Mouse (Mus musculus) mammary gland, adult 2 months (tissue): ENCODE results near the gene Fbxo42. TPM values are rescaled to one million over a fixed set of nuclear protein-coding genes. Genes with fewer than 3 reads are reported as not detected.

Experiments used
- polyA plus RNA-seq: library from polyadenylated mRNA; depleted of rRNA; stranded (reverse); fragments of >200 nt; gene quantifications from 2 replicates; pipeline ENCODE4 v1.2.3, GENCODE M21; 2012; ENCODE audit warnings: low replicate concordance; rRNA removed

Gene Fbxo42
- polyA plus RNA-seq: 14.7 and 18.9 TPM in 2 replicates

GRCm38 (mm10) chr4:141147112-141148008, at the start of gene Fbxo42:
TSS of gene Fbxo42 (plus strand) at chr4:141147913.

GRCm38 (mm10) chr4:141139116-141139970, 8.4 kb upstream of the Fbxo42 start, which contains the start of gene Szrd1:
TSS of gene Szrd1 (minus strand) at chr4:141139775.

GRCm38 (mm10) chr4:141213770-141214336, 66.1 kb downstream of the Fbxo42 start, which contains the start of gene Rsg1:
TSS of gene Rsg1 (plus strand) at chr4:141213956.

GRCm38 (mm10) chr4:141239388-141240125, 91.8 kb downstream of the Fbxo42 start, which contains the start of gene Arhgef19:
TSS of gene Arhgef19 (plus strand) at chr4:141239499.

Other genes starting within 250 kb of the Fbxo42 start
- 18.7 and 47.7 TPM in 2 replicates for gene Padi2, start 241.6 kb upstream of the Fbxo42 start, polyA plus RNA-seq
- 271 and 433 TPM in 2 replicates for gene Sdhb, start 186.7 kb upstream of the Fbxo42 start, polyA plus RNA-seq
- gene Atp13a2, start 161.0 kb upstream of the Fbxo42 start, polyA plus RNA-seq: 138 and 272 TPM in 2 replicates
- 169 and 198 TPM in 2 replicates for gene Mfap2, start 137.5 kb upstream of the Fbxo42 start, polyA plus RNA-seq
- 6.2 and 11.2 TPM in 2 replicates for gene Crocc, start 87.4 kb upstream of the Fbxo42 start, polyA plus RNA-seq
- 69.7 and 101 TPM in 2 replicates for gene Necap2, start 69.6 kb upstream of the Fbxo42 start, polyA plus RNA-seq
- gene Spata21, start 59.6 kb upstream of the Fbxo42 start, polyA plus RNA-seq: not detected in 2 replicates
- gene Szrd1, start 8.1 kb upstream of the Fbxo42 start, polyA plus RNA-seq: 34.3 and 57.3 TPM in 2 replicates
- gene Rsg1, start 66.0 kb downstream of the Fbxo42 start, polyA plus RNA-seq: 0.85 and 0.94 TPM in 2 replicates
- 3.1 and 8.9 TPM in 2 replicates for gene Arhgef19, start 91.6 kb downstream of the Fbxo42 start, polyA plus RNA-seq
- 9.6 and 9.7 TPM in 2 replicates for gene Epha2, start 153.3 kb downstream of the Fbxo42 start, polyA plus RNA-seq
- 0.59 and 1.3 TPM in 2 replicates for gene Fam131c, start 220.3 kb downstream of the Fbxo42 start, polyA plus RNA-seq